Mouse (Mus musculus) thymus, adult 2 months (tissue): Measurements from ENCODE around the gene Fhad1.

Source experiments
- CTCF ChIP-seq: fragments of 200-500 bp; IDR thresholded peaks from 2 replicates; pipeline ENCODE4 v1.5.1; 2012; ENCODE audit warnings: mild to moderate bottlenecking, control low read depth, low read length, moderate library complexity, borderline replicate concordance; ENCODE audit not compliant: control insufficient read depth, poor library complexity, insufficient read depth; ENCODE audit errors: extremely low read depth
- POLR2A ChIP-seq: fragments of 200-500 bp; IDR thresholded peaks from 2 replicates; pipeline ENCODE4 v1.6.1; 2012; ENCODE audit warnings: mild to moderate bottlenecking, low read length, control low read depth, moderate library complexity; ENCODE audit not compliant: control insufficient read depth, poor library complexity, insufficient read depth; ENCODE audit errors: extremely low read depth

- TF ChIP-seq CTCF, result no peak
- no peak for TF ChIP-seq POLR2A
Observed at GRCm38 (mm10) chr4:142048391-142048790, 33.5 kb upstream of the Fhad1 start.
